Mouse (Mus musculus) intestine, embryonic 16.5 days (tissue): Measurements from ENCODE around the gene Fam89b. TPM values are rescaled to one million over a fixed set of nuclear protein-coding genes. Genes with fewer than 3 reads are reported as not detected.
A peak's percentile ranks its signal among the peaks of the same experiment; 100 is the strongest.

Experiments used
- ATAC-seq: fragments of 200-750 bp; cut with Nextera tagmentation; 2 replicates; pipeline ENCODE4 v1.8.0; 2017; ENCODE audit warnings: moderate TSS enrichment, moderate library complexity
- H3K27ac ChIP-seq: fragments of 300-500 bp; sonication (generic); 2 replicates; pipeline ENCODE4 v1.5.1; 2014; ENCODE audit warnings: mild to moderate bottlenecking, low read length
- H3K27me3 ChIP-seq: fragments of 300-500 bp; sonication (generic); replicated peaks from 2 replicates; pipeline ENCODE4 v1.6.1; 2014; ENCODE audit warnings: low read length, control low read depth, mixed read lengths; ENCODE audit not compliant: control insufficient read depth, insufficient read depth
- H3K36me3 ChIP-seq: fragments of 300-500 bp; sonication (generic); 2 replicates; pipeline ENCODE4 v1.6.1; 2014; ENCODE audit warnings: low read length, control low read depth; ENCODE audit not compliant: control insufficient read depth, insufficient read depth
- H3K4me1 ChIP-seq: fragments of 300-500 bp; sonication (generic); 2 replicates; pipeline ENCODE4 v1.6.1; 2014; ENCODE audit warnings: low read length, control low read depth, mixed read lengths; ENCODE audit not compliant: control insufficient read depth, insufficient read depth
- H3K4me2 ChIP-seq: fragments of 300-500 bp; sonication (generic); 2 replicates; pipeline ENCODE4 v1.6.1; 2014; ENCODE audit warnings: low read depth, low read length, control low read depth
- H3K4me3 ChIP-seq: fragments of 300-500 bp; sonication (generic); 2 replicates; pipeline ENCODE4 v1.5.1; 2014; ENCODE audit warnings: mild to moderate bottlenecking, low read length
- H3K9ac ChIP-seq: fragments of 300-500 bp; sonication (generic); 2 replicates; pipeline ENCODE4 v1.6.1; 2014; ENCODE audit warnings: low read depth, low read length
- H3K9me3 ChIP-seq: fragments of 300-500 bp; sonication (generic); 2 replicates; pipeline ENCODE4 v1.6.1; 2016; ENCODE audit warnings: low read length, control low read depth; ENCODE audit not compliant: control insufficient read depth
- WGBS: fragments of 180-500 bp; shearing (Covaris S2); extraction: QIAGEN DNeasy Blood & Tissue Kit; methylation state at CpG from one replicate; pipeline ENCODE4 v1.1.7; 2014; 5-methylcytosine and 5-hydroxymethylcytosine counted together
- polyA plus RNA-seq: library from polyadenylated mRNA; unstranded; fragments of >200 nt; fragmentation: Nextera tagmentation; extraction: Ambion mirVana; gene quantifications from 2 replicates; pipeline ENCODE4 v1.2.1, GENCODE M21; 2015

Gene Fam89b
- polyA plus RNA-seq, 1 experiment from 2014 or later: 57.8 TPM

GRCm38 (mm10) chr19:5756991-5757636 lies 27.7 kb upstream of the Fam89b start:
- H3K9ac ChIP-seq: peak overlapping the region; percentile 55

GRCm38 (mm10) chr19:5756321-5756985 lies 27.0 kb upstream of the Fam89b start:
- 0 out of 2 replicates have a peak, but pooled peaks cover 10% of the 10 kb centered on the region for H3K27me3 ChIP-seq
- peaks cover 5% of the 10 kb centered on the region for H3K4me1 ChIP-seq
- peak; percentile 26; the same call in 1 of the 2 replicates for ATAC-seq
- H3K4me3 ChIP-seq: 0 out of 2 replicates have a peak overlapping the region, but pooled peaks have one; percentile 11
- 28% methylated on average over 29 of the region's 29 CpGs for WGBS
- peak overlapping the region; percentile 55 for H3K9ac ChIP-seq
- H3K27ac ChIP-seq: no peak overlapping the region
- peak overlapping the region; percentile 27 for H3K4me2 ChIP-seq
- no peaks in the 10 kb centered on the region for H3K9me3 ChIP-seq
- H3K36me3 ChIP-seq: peaks cover 18% of the 10 kb centered on the region; the same call in 1 of the 2 replicates

More at GRCm38 (mm10) chr19:5756991-5757636, 27.7 kb upstream of the Fam89b start:
- 0 out of 2 replicates have a peak, but pooled peaks have one; percentile 5 for ATAC-seq
- Histone ChIP-seq H3K27me3 (0 out of 2 replicates have a peak, but pooled peaks cover 9% of the 10 kb centered on the region), H3K27ac (no peak overlapping the region), H3K36me3 (peaks cover 19% of the 10 kb centered on the region; the same call in 1 of the 2 replicates), H3K4me1 (no peaks in the 10 kb centered on the region; the same call in 1 of the 2 replicates), H3K4me2 (peak overlapping the region; percentile 27), H3K4me3 (0 out of 2 replicates have a peak overlapping the region, but pooled peaks have one; percentile 11), H3K9me3 (no peaks in the 10 kb centered on the region)
- 30% methylated on average over 36 of the region's 36 CpGs for WGBS

- no peak overlapping the region for H3K4me2 ChIP-seq
- H3K4me1 ChIP-seq: peaks cover 6% of the 10 kb centered on the region
- H3K27me3 ChIP-seq: peaks cover 19% of the 10 kb centered on the region; the same call in 1 of the 2 replicates
- no peaks in the 10 kb centered on the region for H3K9me3 ChIP-seq
- no peak overlapping the region for H3K27ac ChIP-seq
- no peak overlapping the region for H3K9ac ChIP-seq
- no peak overlapping the region for H3K4me3 ChIP-seq
- no peaks in the 10 kb centered on the region for H3K36me3 ChIP-seq
- ATAC-seq: 0 out of 2 replicates have a peak, but pooled peaks have one; percentile 41
- WGBS: 17% methylated on average over 20 of the region's 20 CpGs
Measured at GRCm38 (mm10) chr19:5751742-5752141, 22.3 kb upstream of the Fam89b start.

GRCm38 (mm10) chr19:5750951-5751350 lies 21.5 kb upstream of the Fam89b start:
- no peak overlapping the region for H3K9ac ChIP-seq
- no peak overlapping the region for H3K4me3 ChIP-seq
- H3K4me1 ChIP-seq: peaks cover 6% of the 10 kb centered on the region
- no peak overlapping the region for H3K27ac ChIP-seq
- H3K36me3 ChIP-seq: no peaks in the 10 kb centered on the region
- no peaks in the 10 kb centered on the region for H3K9me3 ChIP-seq
- no peak overlapping the region for H3K4me2 ChIP-seq
- no peak for ATAC-seq
- 30% methylated on average over 22 of the region's 22 CpGs for WGBS
- H3K27me3 ChIP-seq: peaks cover 19% of the 10 kb centered on the region; the same call in 1 of the 2 replicates

GRCm38 (mm10) chr19:5749476-5749875 lies 20.0 kb upstream of the Fam89b start:
- H3K27ac ChIP-seq: no peak overlapping the region
- WGBS: 82% methylated on average over 6 of the region's 6 CpGs
- peaks cover 15% of the 10 kb centered on the region; the same call in 1 of the 2 replicates for H3K27me3 ChIP-seq
- H3K9me3 ChIP-seq: no peaks in the 10 kb centered on the region
- no peak for ATAC-seq
- no peak overlapping the region for H3K4me2 ChIP-seq
- no peak overlapping the region for H3K4me3 ChIP-seq
- no peak overlapping the region for H3K9ac ChIP-seq
- H3K36me3 ChIP-seq: no peaks in the 10 kb centered on the region
- peaks cover 16% of the 10 kb centered on the region for H3K4me1 ChIP-seq

- peaks cover 29% of the 10 kb centered on the region for H3K4me1 ChIP-seq
- no peak for ATAC-seq
- H3K36me3 ChIP-seq: no peaks in the 10 kb centered on the region
- no peak overlapping the region for H3K9ac ChIP-seq
- 37% methylated on average over 12 of the region's 12 CpGs for WGBS
- H3K4me2 ChIP-seq: no peak overlapping the region
- H3K4me3 ChIP-seq: no peak overlapping the region
- no peak overlapping the region for H3K27ac ChIP-seq
- H3K27me3 ChIP-seq: peaks cover 15% of the 10 kb centered on the region; the same call in 1 of the 2 replicates
- H3K9me3 ChIP-seq: no peaks in the 10 kb centered on the region
Measured at GRCm38 (mm10) chr19:5746907-5747363, 17.5 kb upstream of the Fam89b start.

GRCm38 (mm10) chr19:5745756-5746710 lies 16.6 kb upstream of the Fam89b start:
- H3K27me3 ChIP-seq: peaks cover 13% of the 10 kb centered on the region; the same call in 1 of the 2 replicates
- peak overlapping the region; percentile 45 for H3K4me2 ChIP-seq
- H3K9ac ChIP-seq: peak overlapping the region; percentile 56
- 10% methylated on average over 36 of the region's 36 CpGs for WGBS
- H3K27ac ChIP-seq: no peak overlapping the region
- H3K4me3 ChIP-seq: peak overlapping the region; percentile 27
- H3K4me1 ChIP-seq: peaks cover 30% of the 10 kb centered on the region
- no peaks in the 10 kb centered on the region for H3K36me3 ChIP-seq
- no peaks in the 10 kb centered on the region for H3K9me3 ChIP-seq
- ATAC-seq: no peak

- Histone ChIP-seq H3K4me3 (no peak overlapping the region), H3K4me1 (peaks cover 38% of the 10 kb centered on the region), H3K4me2 (peak overlapping the region; percentile 97), H3K36me3 (no peaks in the 10 kb centered on the region), H3K9me3 (no peaks in the 10 kb centered on the region), H3K27ac (no peak overlapping the region), H3K9ac (no peak overlapping the region), H3K27me3 (peaks cover 5% of the 10 kb centered on the region; the same call in 1 of the 2 replicates)
- WGBS: 46% methylated on average over 5 of the region's 5 CpGs
- ATAC-seq: no peak
Measured at GRCm38 (mm10) chr19:5743576-5743975, 14.1 kb upstream of the Fam89b start.
